Mouse (Mus musculus): ENCODE results near the gene Cfap161. TPM values are rescaled to one million over a fixed set of nuclear protein-coding genes. Genes with fewer than 3 reads are reported as not detected.

The Cfap161 gene
- polyA plus RNA-seq, 1 experiment from 2014 or later: 0.41 TPM

- Histone ChIP-seq H3K27me3 (ENCODE audit: control insufficient read depth, insufficient read depth, low read length) (no peaks in the 10 kb centered on the region), H3K4me1 (ENCODE audit: control insufficient read depth, insufficient read depth, low read length) (peaks cover 10% of the 10 kb centered on the region), H3K4me3 (ENCODE audit: low read depth, low read length) (no peak overlapping the region), H3K27ac (replicated peaks; ENCODE audit: low read depth, low read length) (peak overlapping the region; percentile 54), H3K4me2 (ENCODE audit: low read depth, low read length) (no peak overlapping the region), H3K9ac (replicated peaks; ENCODE audit: low read length) (no peak overlapping the region), H3K36me3 (replicated peaks; ENCODE audit: control insufficient read depth, insufficient read depth, low read depth, low read length) (no peaks in the 10 kb centered on the region), H3K9me3 (replicated peaks; ENCODE audit: control insufficient read depth, low read length) (no peaks in the 10 kb centered on the region)
- no peak for ATAC-seq (replicated peaks; ENCODE audit: insufficient number of reproducible peaks, low FRiP score, low TSS enrichment, low read depth)
- DNase-seq (ENCODE audit: low spot score): no peak
- WGBS: 85% methylated on average over 4 of the region's 4 CpGs
Observed at GRCm38 (mm10) chr7:83811461-83811860, 16.8 kb upstream of the Cfap161 start.

DNA sequence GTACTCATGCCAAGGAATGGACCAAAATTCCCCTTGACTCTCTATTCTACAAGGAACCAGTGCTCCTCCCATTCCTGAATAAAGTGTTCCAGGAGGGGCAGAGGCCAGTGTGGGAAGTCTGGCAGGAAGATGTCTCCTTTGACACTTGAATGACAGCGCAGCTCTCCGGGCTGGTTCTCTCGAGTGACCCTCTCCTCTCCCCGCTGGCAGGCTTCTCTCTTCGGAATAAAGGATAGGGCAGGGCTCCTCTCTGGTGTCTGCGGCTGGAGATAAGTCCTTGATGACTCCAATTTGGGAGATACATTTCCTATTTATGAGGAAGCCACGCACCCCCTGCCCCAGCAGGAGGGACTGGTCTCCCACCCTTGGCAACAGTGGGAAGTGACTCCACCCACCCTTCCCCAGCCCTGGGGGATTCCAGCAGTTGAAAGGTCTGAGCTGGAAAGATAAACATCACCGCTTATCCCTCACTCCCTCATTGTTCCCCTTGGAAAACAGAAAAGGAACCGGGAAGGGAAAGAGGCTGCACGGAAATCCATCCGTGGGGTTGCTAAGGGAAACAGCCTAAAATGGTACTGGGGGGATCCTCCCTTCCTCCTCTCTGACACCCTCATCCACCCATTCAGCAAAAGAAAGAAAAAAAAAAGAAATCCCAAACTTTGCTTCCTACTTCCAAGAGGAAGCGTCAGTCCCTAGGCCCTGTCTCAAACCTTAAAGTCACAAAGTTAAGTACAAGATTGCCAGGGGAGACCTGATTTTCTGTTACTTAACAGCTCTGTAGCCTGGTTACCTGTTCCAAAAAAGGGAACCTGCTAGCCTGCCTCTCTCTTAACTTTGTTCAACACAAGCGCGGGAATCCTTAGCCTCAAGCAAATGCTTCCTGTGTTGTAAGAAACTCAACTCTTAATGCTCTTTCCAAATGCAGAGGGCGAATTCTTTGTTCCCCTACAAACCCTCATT is 15.7 kb upstream of the Cfap161 start:
- no peaks in the 10 kb centered on the region for H3K36me3 ChIP-seq (replicated peaks; ENCODE audit: control insufficient read depth, insufficient read depth, low read depth, low read length)
- H3K27ac ChIP-seq (replicated peaks; ENCODE audit: low read depth, low read length): peak overlapping the region; percentile 54
- no peak for ATAC-seq (replicated peaks; ENCODE audit: insufficient number of reproducible peaks, low FRiP score, low TSS enrichment, low read depth)
- H3K4me3 ChIP-seq (ENCODE audit: low read depth, low read length): no peak overlapping the region
- H3K4me2 ChIP-seq (ENCODE audit: low read depth, low read length): no peak overlapping the region
- DNase-seq (ENCODE audit: low spot score): peak; percentile 41
- H3K4me1 ChIP-seq (ENCODE audit: control insufficient read depth, insufficient read depth, low read length): peaks cover 10% of the 10 kb centered on the region
- H3K9ac ChIP-seq (replicated peaks; ENCODE audit: low read length): 0 out of 2 replicates have a peak overlapping the region, but pooled peaks have one; percentile 5
- H3K9me3 ChIP-seq (replicated peaks; ENCODE audit: control insufficient read depth, low read length): no peaks in the 10 kb centered on the region
- 12% methylated on average over 15 of the region's 15 CpGs for WGBS
- no peaks in the 10 kb centered on the region for H3K27me3 ChIP-seq (ENCODE audit: control insufficient read depth, insufficient read depth, low read length)

DNA sequence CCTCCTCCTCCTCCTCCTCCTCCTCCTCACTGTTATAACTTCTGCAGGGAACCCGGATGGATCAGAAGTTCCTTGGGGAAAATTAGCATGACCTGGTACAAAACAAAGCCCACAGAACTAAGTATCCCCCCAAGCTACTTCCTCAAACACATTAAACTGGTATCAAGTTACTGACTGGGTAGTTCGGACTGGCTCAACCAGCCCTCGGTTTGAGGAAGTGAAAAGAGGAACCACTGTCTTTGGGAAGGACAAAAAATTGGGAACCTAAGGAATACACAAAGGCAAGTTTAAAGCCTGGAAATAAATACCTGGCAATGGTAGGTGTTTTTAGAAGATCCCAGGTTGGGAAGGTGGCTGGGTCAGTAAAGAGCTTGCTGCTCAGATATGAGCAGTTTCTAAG is 15.0 kb upstream of the Cfap161 start:
- H3K9me3 ChIP-seq (replicated peaks; ENCODE audit: control insufficient read depth, low read length): no peaks in the 10 kb centered on the region
- no peaks in the 10 kb centered on the region for H3K27me3 ChIP-seq (ENCODE audit: control insufficient read depth, insufficient read depth, low read length)
- WGBS: 6% methylated on average over 3 of the region's 3 CpGs
- no peak overlapping the region for H3K9ac ChIP-seq (replicated peaks; ENCODE audit: low read length)
- peaks cover 10% of the 10 kb centered on the region for H3K4me1 ChIP-seq (ENCODE audit: control insufficient read depth, insufficient read depth, low read length)
- no peak for ATAC-seq (replicated peaks; ENCODE audit: insufficient number of reproducible peaks, low FRiP score, low TSS enrichment, low read depth)
- H3K27ac ChIP-seq (replicated peaks; ENCODE audit: low read depth, low read length): peak overlapping the region; percentile 54; the same call in 1 of the 2 replicates
- H3K4me2 ChIP-seq (ENCODE audit: low read depth, low read length): no peak overlapping the region
- peak; percentile 37 for DNase-seq (ENCODE audit: low spot score)
- H3K4me3 ChIP-seq (ENCODE audit: low read depth, low read length): no peak overlapping the region
- H3K36me3 ChIP-seq (replicated peaks; ENCODE audit: control insufficient read depth, insufficient read depth, low read depth, low read length): no peaks in the 10 kb centered on the region

DNA sequence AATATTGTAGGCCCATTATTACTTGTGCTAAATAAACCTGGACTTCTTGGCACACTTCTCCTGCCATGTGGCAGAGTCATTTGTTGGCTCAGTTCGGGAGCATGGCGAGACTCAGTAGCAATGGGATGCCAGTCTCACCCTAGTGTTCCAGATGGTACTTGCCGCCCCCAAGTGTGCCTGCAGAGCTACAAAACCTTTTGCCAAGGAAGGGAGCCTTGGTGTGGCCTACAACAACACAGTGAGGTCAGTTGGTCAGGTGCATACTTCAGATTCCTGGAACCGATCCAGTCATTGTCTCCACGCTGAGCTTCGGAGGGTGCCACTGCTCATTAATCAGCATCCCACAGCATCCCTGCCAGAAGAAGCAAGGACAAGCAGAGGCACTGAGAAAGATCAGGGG is 14.4 kb upstream of the Cfap161 start:
- ATAC-seq (replicated peaks; ENCODE audit: insufficient number of reproducible peaks, low FRiP score, low TSS enrichment, low read depth): no peak
- Histone ChIP-seq H3K9ac (replicated peaks; ENCODE audit: low read length) (no peak overlapping the region), H3K4me1 (ENCODE audit: control insufficient read depth, insufficient read depth, low read length) (peaks cover 10% of the 10 kb centered on the region), H3K27ac (replicated peaks; ENCODE audit: low read depth, low read length) (no peak overlapping the region), H3K4me2 (ENCODE audit: low read depth, low read length) (no peak overlapping the region), H3K36me3 (replicated peaks; ENCODE audit: control insufficient read depth, insufficient read depth, low read depth, low read length) (no peaks in the 10 kb centered on the region), H3K4me3 (ENCODE audit: low read depth, low read length) (no peak overlapping the region), H3K9me3 (replicated peaks; ENCODE audit: control insufficient read depth, low read length) (no peaks in the 10 kb centered on the region), H3K27me3 (ENCODE audit: control insufficient read depth, insufficient read depth, low read length) (no peaks in the 10 kb centered on the region)
- WGBS: 47% methylated on average over 6 of the region's 6 CpGs
- DNase-seq (ENCODE audit: low spot score): no peak

- 78% methylated on average over 6 of the region's 6 CpGs for WGBS
- no peaks in the 10 kb centered on the region for H3K36me3 ChIP-seq (replicated peaks; ENCODE audit: control insufficient read depth, insufficient read depth, low read depth, low read length)
- ATAC-seq (replicated peaks; ENCODE audit: insufficient number of reproducible peaks, low FRiP score, low TSS enrichment, low read depth) (no peak), DNase-seq (ENCODE audit: low spot score) (no peak)
- no peak overlapping the region for H3K4me3 ChIP-seq (ENCODE audit: low read depth, low read length)
- no peak overlapping the region for H3K27ac ChIP-seq (replicated peaks; ENCODE audit: low read depth, low read length)
- no peaks in the 10 kb centered on the region for H3K9me3 ChIP-seq (replicated peaks; ENCODE audit: control insufficient read depth, low read length)
- no peak overlapping the region for H3K9ac ChIP-seq (replicated peaks; ENCODE audit: low read length)
- H3K4me2 ChIP-seq (ENCODE audit: low read depth, low read length): no peak overlapping the region
- H3K4me1 ChIP-seq (ENCODE audit: control insufficient read depth, insufficient read depth, low read length): peaks cover 10% of the 10 kb centered on the region
- no peaks in the 10 kb centered on the region for H3K27me3 ChIP-seq (ENCODE audit: control insufficient read depth, insufficient read depth, low read length)
Observed at GRCm38 (mm10) chr7:83806934-83807333, 12.3 kb upstream of the Cfap161 start.

DNA sequence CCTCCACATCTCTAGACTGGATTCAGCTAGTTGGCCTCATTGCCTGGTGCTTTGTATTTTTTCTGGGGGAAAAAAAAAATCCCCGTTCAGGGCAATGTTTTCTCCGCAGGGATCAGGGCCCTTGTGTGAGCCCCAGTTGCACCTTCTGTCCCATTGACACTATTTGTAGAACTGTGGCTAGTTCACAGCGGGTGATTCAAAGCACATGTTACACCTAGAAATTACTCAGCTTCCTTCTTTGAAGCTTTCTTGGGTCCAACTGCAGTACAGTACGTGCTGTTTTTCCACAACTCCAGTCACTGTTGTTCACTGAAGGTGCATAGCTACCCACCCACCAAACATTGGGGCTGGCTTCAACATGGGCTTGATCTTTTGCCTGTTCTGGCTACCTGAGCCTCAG is 9.1 kb upstream of the Cfap161 start:
- H3K27me3 ChIP-seq (ENCODE audit: control insufficient read depth, insufficient read depth, low read length): no peaks in the 10 kb centered on the region
- DNase-seq (ENCODE audit: low spot score) (no peak), ATAC-seq (replicated peaks; ENCODE audit: insufficient number of reproducible peaks, low FRiP score, low TSS enrichment, low read depth) (no peak)
- no peak overlapping the region for H3K4me2 ChIP-seq (ENCODE audit: low read depth, low read length)
- no peak overlapping the region for H3K9ac ChIP-seq (replicated peaks; ENCODE audit: low read length)
- no peaks in the 10 kb centered on the region for H3K9me3 ChIP-seq (replicated peaks; ENCODE audit: control insufficient read depth, low read length)
- no peaks in the 10 kb centered on the region for H3K36me3 ChIP-seq (replicated peaks; ENCODE audit: control insufficient read depth, insufficient read depth, low read depth, low read length)
- no peak overlapping the region for H3K4me3 ChIP-seq (ENCODE audit: low read depth, low read length)
- no peak overlapping the region for H3K27ac ChIP-seq (replicated peaks; ENCODE audit: low read depth, low read length)
- WGBS: 75% methylated on average over 4 of the region's 4 CpGs
- no peaks in the 10 kb centered on the region for H3K4me1 ChIP-seq (ENCODE audit: control insufficient read depth, insufficient read depth, low read length)

GRCm38 (mm10) chr7:83802509-83802908 is 7.8 kb upstream of the Cfap161 start:
- Histone ChIP-seq H3K4me2 (ENCODE audit: low read depth, low read length) (no peak overlapping the region), H3K36me3 (replicated peaks; ENCODE audit: control insufficient read depth, insufficient read depth, low read depth, low read length) (no peaks in the 10 kb centered on the region), H3K27ac (replicated peaks; ENCODE audit: low read depth, low read length) (no peak overlapping the region), H3K4me1 (ENCODE audit: control insufficient read depth, insufficient read depth, low read length) (no peaks in the 10 kb centered on the region), H3K27me3 (ENCODE audit: control insufficient read depth, insufficient read depth, low read length) (no peaks in the 10 kb centered on the region), H3K9me3 (replicated peaks; ENCODE audit: control insufficient read depth, low read length) (no peaks in the 10 kb centered on the region), H3K4me3 (ENCODE audit: low read depth, low read length) (no peak overlapping the region), H3K9ac (replicated peaks; ENCODE audit: low read length) (no peak overlapping the region)
- 67% methylated on average over 7 of the region's 7 CpGs for WGBS
- ATAC-seq (replicated peaks; ENCODE audit: insufficient number of reproducible peaks, low FRiP score, low TSS enrichment, low read depth) (no peak), DNase-seq (ENCODE audit: low spot score) (peak; percentile 79)

DNA sequence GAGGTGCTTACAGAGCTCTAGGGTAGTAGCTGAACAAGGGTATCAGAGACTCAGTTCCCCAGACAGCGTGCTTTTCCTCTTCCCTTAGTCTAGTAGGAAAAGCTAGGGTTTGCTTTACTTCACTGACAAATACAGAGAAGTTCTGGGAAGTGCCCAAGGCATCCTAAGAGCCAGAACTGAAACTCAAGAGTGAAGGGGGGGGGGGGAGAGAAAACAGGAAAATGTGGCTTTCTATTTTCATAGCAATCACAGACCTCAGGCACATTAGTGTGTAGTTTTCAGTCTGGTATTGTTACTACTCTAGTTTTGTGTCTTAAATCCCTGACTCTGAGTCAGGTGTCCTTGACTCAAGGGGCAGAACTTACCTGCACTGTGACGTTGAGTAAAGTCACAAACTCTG is 7.3 kb upstream of the Cfap161 start:
- H3K27ac ChIP-seq (replicated peaks; ENCODE audit: low read depth, low read length): no peak overlapping the region
- H3K4me2 ChIP-seq (ENCODE audit: low read depth, low read length): no peak overlapping the region
- ATAC-seq (replicated peaks; ENCODE audit: insufficient number of reproducible peaks, low FRiP score, low TSS enrichment, low read depth) (no peak), DNase-seq (ENCODE audit: low spot score) (no peak)
- H3K27me3 ChIP-seq (ENCODE audit: control insufficient read depth, insufficient read depth, low read length): no peaks in the 10 kb centered on the region
- H3K36me3 ChIP-seq (replicated peaks; ENCODE audit: control insufficient read depth, insufficient read depth, low read depth, low read length): no peaks in the 10 kb centered on the region
- no peak overlapping the region for H3K9ac ChIP-seq (replicated peaks; ENCODE audit: low read length)
- WGBS: 83% methylated on average over 2 of the region's 2 CpGs
- no peak overlapping the region for H3K4me3 ChIP-seq (ENCODE audit: low read depth, low read length)
- H3K4me1 ChIP-seq (ENCODE audit: control insufficient read depth, insufficient read depth, low read length): no peaks in the 10 kb centered on the region
- H3K9me3 ChIP-seq (replicated peaks; ENCODE audit: control insufficient read depth, low read length): no peaks in the 10 kb centered on the region

Measured in embryonic facial prominence, embryonic 11.5 days (tissue).